Mouse (Mus musculus): ENCODE data around the gene Cfap73. TPM values are rescaled to one million over a fixed set of nuclear protein-coding genes. Genes with fewer than 3 reads are reported as not detected.

Gene Cfap73
- polyA plus RNA-seq, 1 experiment from 2014 or later: not detected

GRCm38 (mm10) chr5:120649374-120649933 is 15.4 kb upstream of the Cfap73 start:
- WGBS: 2% methylated on average over 21 of the region's 21 CpGs
- Histone ChIP-seq H3K4me3 (ENCODE audit: low read depth, low read length) (peak overlapping the region; percentile 14; the same call in 1 of the 2 replicates), H3K4me2 (ENCODE audit: low read depth, low read length, severe bottlenecking) (peak overlapping the region; percentile 49), H3K9me3 (ENCODE audit: control insufficient read depth, low read length) (no peaks in the 10 kb centered on the region), H3K27me3 (ENCODE audit: control insufficient read depth, insufficient read depth, low read length) (peaks cover 30% of the 10 kb centered on the region), H3K27ac (ENCODE audit: low read depth, low read length) (no peak overlapping the region), H3K4me1 (replicated peaks; ENCODE audit: control insufficient read depth, insufficient read depth, low read length) (peaks cover 10% of the 10 kb centered on the region; the same call in 1 of the 2 replicates), H3K9ac (ENCODE audit: low read length) (no peak overlapping the region), H3K36me3 (ENCODE audit: control insufficient read depth, insufficient read depth, low read length) (no peaks in the 10 kb centered on the region)
- DNase-seq (ENCODE audit: low spot score): peak; percentile 68
- ATAC-seq (replicated peaks; ENCODE audit: low FRiP score): peak; percentile 55

GRCm38 (mm10) chr5:120648569-120649373 is 14.7 kb upstream of the Cfap73 start, which contains the start of gene Rasal1:
TSS of gene Rasal1 (plus strand) at chr5:120648812.
- Histone ChIP-seq H3K36me3 (ENCODE audit: control insufficient read depth, insufficient read depth, low read length) (no peaks in the 10 kb centered on the region), H3K4me3 (ENCODE audit: low read depth, low read length) (peak within 1 kb of the TSS; percentile 14; the same call in 1 of the 2 replicates), H3K4me2 (ENCODE audit: low read depth, low read length, severe bottlenecking) (peak within 1 kb of the TSS; percentile 49), H3K9me3 (ENCODE audit: control insufficient read depth, low read length) (no peaks in the 10 kb centered on the region), H3K27me3 (ENCODE audit: control insufficient read depth, insufficient read depth, low read length) (peaks cover 30% of the 10 kb centered on the region), H3K4me1 (replicated peaks; ENCODE audit: control insufficient read depth, insufficient read depth, low read length) (peaks cover 10% of the 10 kb centered on the region; the same call in 1 of the 2 replicates), H3K27ac (ENCODE audit: low read depth, low read length) (no peak within 1 kb of the TSS), H3K9ac (ENCODE audit: low read length) (no peak within 1 kb of the TSS)
- 1% methylated on average over 49 of the region's 53 CpGs for WGBS
- ATAC-seq (replicated peaks; ENCODE audit: low FRiP score): peak; percentile 49
- peak; percentile 75 for DNase-seq (ENCODE audit: low spot score)

- DNase-seq (ENCODE audit: low spot score) (no peak), ATAC-seq (replicated peaks; ENCODE audit: low FRiP score) (no peak)
- Histone ChIP-seq H3K4me1 (replicated peaks; ENCODE audit: control insufficient read depth, insufficient read depth, low read length) (peaks cover 10% of the 10 kb centered on the region; the same call in 1 of the 2 replicates), H3K36me3 (ENCODE audit: control insufficient read depth, insufficient read depth, low read length) (no peaks in the 10 kb centered on the region), H3K9me3 (ENCODE audit: control insufficient read depth, low read length) (no peaks in the 10 kb centered on the region), H3K9ac (ENCODE audit: low read length) (no peak overlapping the region), H3K27me3 (ENCODE audit: control insufficient read depth, insufficient read depth, low read length) (peaks cover 30% of the 10 kb centered on the region), H3K4me3 (ENCODE audit: low read depth, low read length) (no peak overlapping the region), H3K27ac (ENCODE audit: low read depth, low read length) (no peak overlapping the region), H3K4me2 (ENCODE audit: low read depth, low read length, severe bottlenecking) (no peak overlapping the region; the same call in 1 of the 2 replicates)
- 44% methylated on average over 12 of the region's 12 CpGs for WGBS
These were observed 13.9 kb upstream of the Cfap73 start for GRCm38 (mm10) chr5:120647814-120648491.

GRCm38 (mm10) chr5:120647361-120647760 is 13.3 kb upstream of the Cfap73 start:
- DNase-seq (ENCODE audit: low spot score): no peak
- no peak for ATAC-seq (replicated peaks; ENCODE audit: low FRiP score)
- H3K27me3 ChIP-seq (ENCODE audit: control insufficient read depth, insufficient read depth, low read length): peaks cover 30% of the 10 kb centered on the region

GRCm38 (mm10) chr5:120645851-120646250 is 11.8 kb upstream of the Cfap73 start:
- no peaks in the 10 kb centered on the region for H3K36me3 ChIP-seq (ENCODE audit: control insufficient read depth, insufficient read depth, low read length)
- no peak overlapping the region for H3K4me3 ChIP-seq (ENCODE audit: low read depth, low read length)
- no peak overlapping the region for H3K9ac ChIP-seq (ENCODE audit: low read length)
- H3K9me3 ChIP-seq (ENCODE audit: control insufficient read depth, low read length): no peaks in the 10 kb centered on the region
- ATAC-seq (replicated peaks; ENCODE audit: low FRiP score) (no peak), DNase-seq (ENCODE audit: low spot score) (no peak)
- H3K27ac ChIP-seq (ENCODE audit: low read depth, low read length): no peak overlapping the region
- H3K4me2 ChIP-seq (ENCODE audit: low read depth, low read length, severe bottlenecking): no peak overlapping the region
- peaks cover 10% of the 10 kb centered on the region; the same call in 1 of the 2 replicates for H3K4me1 ChIP-seq (replicated peaks; ENCODE audit: control insufficient read depth, insufficient read depth, low read length)
- 58% methylated on average over 6 of the region's 6 CpGs for WGBS
- H3K27me3 ChIP-seq (ENCODE audit: control insufficient read depth, insufficient read depth, low read length): peaks cover 30% of the 10 kb centered on the region

More at GRCm38 (mm10) chr5:120647361-120647760, 13.3 kb upstream of the Cfap73 start:
- WGBS: 69% methylated on average over 4 of the region's 4 CpGs
- Histone ChIP-seq H3K4me3 (ENCODE audit: low read depth, low read length) (no peak overlapping the region), H3K4me1 (replicated peaks; ENCODE audit: control insufficient read depth, insufficient read depth, low read length) (peaks cover 10% of the 10 kb centered on the region; the same call in 1 of the 2 replicates), H3K4me2 (ENCODE audit: low read depth, low read length, severe bottlenecking) (no peak overlapping the region), H3K27ac (ENCODE audit: low read depth, low read length) (no peak overlapping the region), H3K9ac (ENCODE audit: low read length) (no peak overlapping the region), H3K36me3 (ENCODE audit: control insufficient read depth, insufficient read depth, low read length) (no peaks in the 10 kb centered on the region), H3K9me3 (ENCODE audit: control insufficient read depth, low read length) (no peaks in the 10 kb centered on the region)

- no peak overlapping the region for H3K9ac ChIP-seq (ENCODE audit: low read length)
- no peaks in the 10 kb centered on the region for H3K9me3 ChIP-seq (ENCODE audit: control insufficient read depth, low read length)
- no peak for DNase-seq (ENCODE audit: low spot score)
- no peak overlapping the region for H3K27ac ChIP-seq (ENCODE audit: low read depth, low read length)
- H3K4me3 ChIP-seq (ENCODE audit: low read depth, low read length): no peak overlapping the region
- no peak overlapping the region for H3K4me2 ChIP-seq (ENCODE audit: low read depth, low read length, severe bottlenecking)
- H3K4me1 ChIP-seq (replicated peaks; ENCODE audit: control insufficient read depth, insufficient read depth, low read length): peaks cover 8% of the 10 kb centered on the region; the same call in 1 of the 2 replicates
- no peak for ATAC-seq (replicated peaks; ENCODE audit: low FRiP score)
- 87% methylated on average over 3 of the region's 3 CpGs for WGBS
- H3K27me3 ChIP-seq (ENCODE audit: control insufficient read depth, insufficient read depth, low read length): peaks cover 16% of the 10 kb centered on the region
- H3K36me3 ChIP-seq (ENCODE audit: control insufficient read depth, insufficient read depth, low read length): no peaks in the 10 kb centered on the region
These were observed 10.2 kb upstream of the Cfap73 start for GRCm38 (mm10) chr5:120644227-120644626.

GRCm38 (mm10) chr5:120643365-120644085 is 9.5 kb upstream of the Cfap73 start:
- H3K4me3 ChIP-seq (ENCODE audit: low read depth, low read length): no peak overlapping the region
- H3K4me2 ChIP-seq (ENCODE audit: low read depth, low read length, severe bottlenecking): no peak overlapping the region
- no peak for ATAC-seq (replicated peaks; ENCODE audit: low FRiP score)
- H3K27ac ChIP-seq (ENCODE audit: low read depth, low read length): no peak overlapping the region
- peaks cover 2% of the 10 kb centered on the region; the same call in 1 of the 2 replicates for H3K4me1 ChIP-seq (replicated peaks; ENCODE audit: control insufficient read depth, insufficient read depth, low read length)
- peaks cover 9% of the 10 kb centered on the region for H3K27me3 ChIP-seq (ENCODE audit: control insufficient read depth, insufficient read depth, low read length)
- no peak overlapping the region for H3K9ac ChIP-seq (ENCODE audit: low read length)
- 87% methylated on average over 14 of the region's 14 CpGs for WGBS
- no peaks in the 10 kb centered on the region for H3K36me3 ChIP-seq (ENCODE audit: control insufficient read depth, insufficient read depth, low read length)
- no peaks in the 10 kb centered on the region for H3K9me3 ChIP-seq (ENCODE audit: control insufficient read depth, low read length)
- DNase-seq (ENCODE audit: low spot score): no peak

GRCm38 (mm10) chr5:120640094-120640493 is 6.1 kb upstream of the Cfap73 start:
- H3K4me2 ChIP-seq (ENCODE audit: low read depth, low read length, severe bottlenecking): no peak overlapping the region
- H3K27me3 ChIP-seq (ENCODE audit: control insufficient read depth, insufficient read depth, low read length): no peaks in the 10 kb centered on the region
- no peaks in the 10 kb centered on the region for H3K9me3 ChIP-seq (ENCODE audit: control insufficient read depth, low read length)
- no peak overlapping the region for H3K9ac ChIP-seq (ENCODE audit: low read length)
- no peaks in the 10 kb centered on the region for H3K4me1 ChIP-seq (replicated peaks; ENCODE audit: control insufficient read depth, insufficient read depth, low read length)
- no peak overlapping the region for H3K27ac ChIP-seq (ENCODE audit: low read depth, low read length)
- ATAC-seq (replicated peaks; ENCODE audit: low FRiP score) (no peak), DNase-seq (ENCODE audit: low spot score) (no peak)
- H3K4me3 ChIP-seq (ENCODE audit: low read depth, low read length): no peak overlapping the region
- no peaks in the 10 kb centered on the region for H3K36me3 ChIP-seq (ENCODE audit: control insufficient read depth, insufficient read depth, low read length)
- WGBS: 88% methylated on average over 7 of the region's 7 CpGs
